Mouse (Mus musculus): ENCODE measurements around the gene Vmn2r118. TPM values are rescaled to one million over a fixed set of nuclear protein-coding genes. Genes with fewer than 3 reads are reported as not detected.

Gene Vmn2r118
- total RNA-seq (2021): not detected
- long read RNA-seq, experiment 1: 0 reads
- long read RNA-seq, experiment 2: 0 reads

DNA sequence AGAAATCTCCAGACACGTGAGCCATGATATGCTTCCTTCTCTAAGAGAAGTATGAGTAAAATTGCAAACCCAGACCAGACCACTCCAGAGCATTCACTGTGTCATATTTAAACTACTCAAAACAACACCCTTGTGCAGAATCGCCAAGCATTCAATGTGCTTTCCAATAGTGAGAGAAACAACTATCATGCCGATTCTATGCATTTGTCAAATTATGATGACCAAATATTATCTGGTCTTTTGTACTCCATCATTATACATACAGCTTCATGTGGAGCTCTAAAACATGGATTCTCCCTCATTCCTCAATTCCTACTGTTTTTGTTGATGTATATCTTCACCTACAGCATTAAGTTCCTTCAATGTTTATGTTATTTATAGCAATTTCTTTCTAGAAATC, at the start of gene Vmn2r118:
Vmn2r118 (minus strand) TSS at position 101 of the 400 bp plus-strand sequence.
- DNase-seq: no peak

DNA sequence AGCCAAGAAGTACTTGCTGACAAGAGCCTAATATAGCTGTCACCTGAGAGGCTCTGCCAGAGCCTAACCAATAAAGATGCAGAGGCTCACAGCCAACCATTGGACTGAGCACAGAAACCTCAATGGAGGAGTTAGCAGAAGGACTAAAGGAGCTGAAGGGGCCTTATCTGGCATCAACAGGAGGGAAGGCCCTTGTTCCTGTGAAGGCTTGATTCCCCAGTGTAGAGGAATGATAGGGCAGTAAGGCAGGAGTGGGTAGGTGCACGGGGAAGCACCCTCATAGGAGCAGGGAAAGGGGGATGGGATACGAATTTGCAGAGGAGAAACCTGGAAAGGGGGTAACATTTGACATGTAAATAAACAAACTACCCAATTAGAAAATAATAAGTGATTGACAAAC, 36.1 kb upstream of the Vmn2r118 start:
- no peak for DNase-seq

DNA sequence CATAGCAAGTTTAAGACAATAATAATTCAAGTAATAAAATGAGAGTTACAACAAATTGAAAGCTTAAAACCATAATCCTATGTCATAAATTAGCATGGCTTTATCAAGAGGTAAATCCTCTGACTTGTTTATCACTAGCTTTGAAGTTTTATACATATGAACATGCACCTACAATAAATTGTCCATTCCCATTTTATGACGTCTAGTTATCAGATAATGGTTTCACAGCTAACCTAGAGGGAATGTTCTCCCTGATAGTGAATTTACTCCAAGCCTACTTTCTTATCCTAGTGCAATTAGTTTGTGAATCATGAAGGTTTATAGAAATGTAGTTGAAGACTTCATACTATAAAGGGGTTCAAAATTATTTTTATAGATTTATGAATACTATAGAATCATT, 34.2 kb downstream of the Vmn2r118 start:
- no peak for DNase-seq

DNA sequence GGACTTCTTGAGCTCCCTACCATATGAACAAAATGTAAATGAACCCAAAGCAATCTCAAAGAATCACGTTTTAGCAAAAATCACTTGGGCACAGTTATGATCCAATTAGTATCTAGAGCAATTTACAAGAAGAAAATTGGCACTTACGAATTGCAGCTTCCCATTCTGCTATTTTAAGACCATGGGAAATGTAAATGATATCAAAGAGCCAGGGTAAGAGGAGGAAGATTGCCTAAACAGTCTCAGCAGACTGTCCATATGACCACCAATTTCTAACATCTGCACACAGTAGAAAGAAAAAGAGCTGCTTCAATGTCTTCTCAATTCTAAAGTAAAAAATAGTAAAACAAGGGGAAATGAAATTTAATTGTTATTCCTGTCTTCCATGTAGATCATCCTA, 63.2 kb downstream of the Vmn2r118 start:
- no peak for DNase-seq

DNA sequence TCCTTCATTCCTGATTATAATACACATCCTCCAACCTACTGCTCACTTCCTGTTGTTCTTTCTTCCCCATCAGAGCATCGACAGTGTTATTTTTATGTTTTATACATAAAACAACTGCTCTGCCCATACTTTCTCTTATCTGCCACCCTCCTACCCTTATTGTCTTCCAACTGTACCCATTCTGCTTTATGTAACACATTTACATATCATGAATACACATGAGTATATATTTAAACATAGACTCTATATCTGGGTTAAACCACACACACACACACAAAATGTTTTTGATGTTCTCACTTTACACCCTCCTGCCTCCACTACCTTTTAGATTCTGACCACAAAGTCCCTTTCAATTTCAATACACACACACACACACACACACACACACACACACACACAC, 76.5 kb downstream of the Vmn2r118 start:
- no peak for DNase-seq

Other genes with a start within 250 kb of the Vmn2r118 start
- gene St6gal2, start 179.8 kb downstream of the Vmn2r118 start, total RNA-seq (2021): under 1 TPM; 0.36 to 0.48 TPM
- 1 to 10 TPM; 6.8 to 9.8 TPM for gene Pot1b, start 87.4 kb upstream of the Vmn2r118 start, total RNA-seq (2021)
- gene Adgre4, start 124.8 kb upstream of the Vmn2r118 start, total RNA-seq (2021): 1 to 10 TPM; 1.3 to 1.4 TPM

Measured in adrenal gland, postnatal 10 days (tissue).